ENCODE assay signal across 9 mouse cellular contexts in genomic region chr13:35968131-35968718, GRCm38 (mm10). TPM values are rescaled to one million over a fixed set of nuclear protein-coding genes. Genes with fewer than 3 reads are reported as not detected.
A peak's percentile ranks its signal among the peaks of the same experiment; 100 is the strongest.
DNase-seq lines count a peak whose midpoint lies in the region; ATAC-seq and TF ChIP-seq lines count a peak whose summit lies in the region.
"Had no signal": no experiment of that assay in that cellular context is flagged by ENCODE, and none has a peak within 500 bp of the region (broad histone marks: within the 10 kb centered on the region; RNA-seq: fewer than 3 reads in every experiment).

No protein-coding gene starts in this region.

- TF ChIP-seq POLR2A in thymus, adult 2 months (IDR thresholded peaks at IDR 0.05; ENCODE audit: control insufficient read depth, extremely low read depth, insufficient read depth, low read length, poor library complexity), result no peak

- 3% methylated on average over 38 of the region's 38 CpGs for WGBS in thymus, adult 2 months
- WGBS in heart, embryonic 13.5 days, result under 1% methylated on average over 38 of the region's 38 CpGs
- under 1% methylated on average over 38 of the region's 38 CpGs for WGBS in limb, embryonic 10.5 days
- under 1% methylated on average over 38 of the region's 38 CpGs for WGBS in neural tube, embryonic 13.5 days

- no peak overlapping the region for H3K27ac ChIP-seq in thymus, adult 2 months (ENCODE audit: control insufficient read depth, insufficient read depth, low read length)
- H3K27ac ChIP-seq in heart, embryonic 13.5 days (replicated peaks), result peak overlapping the region; percentile 65
- H3K27ac ChIP-seq in limb, embryonic 10.5 days, result peak overlapping the region; percentile 72
- H3K27ac ChIP-seq in neural tube, embryonic 13.5 days (replicated peaks), result no peak overlapping the region

- peak overlapping the region; percentile 85 for H3K9ac ChIP-seq in heart, embryonic 13.5 days
- peak overlapping the region; percentile 65 for H3K9ac ChIP-seq in neural tube, embryonic 13.5 days

- no peak for TF ChIP-seq CTCF in thymus, adult 2 months (IDR thresholded peaks at IDR 0.05; ENCODE audit: borderline replicate concordance, control insufficient read depth, extremely low read depth, insufficient read depth, low read length, poor library complexity)

- peaks cover 9% of the 10 kb centered on the region for H3K27me3 ChIP-seq in thymus, adult 2 months (ENCODE audit: control insufficient read depth, insufficient read depth, low read length)
- peaks cover 17% of the 10 kb centered on the region for H3K27me3 ChIP-seq in heart, embryonic 13.5 days (replicated peaks)
- peaks cover 40% of the 10 kb centered on the region for H3K27me3 ChIP-seq in limb, embryonic 10.5 days (ENCODE audit: low read depth, poor library complexity, severe bottlenecking)
- peaks cover 39% of the 10 kb centered on the region for H3K27me3 ChIP-seq in neural tube, embryonic 13.5 days

- no peaks in the 10 kb centered on the region for H3K36me3 ChIP-seq in thymus, adult 2 months (ENCODE audit: control insufficient read depth, insufficient read depth, low read length)
- no peaks in the 10 kb centered on the region for H3K36me3 ChIP-seq in heart, embryonic 13.5 days
- H3K36me3 ChIP-seq in limb, embryonic 10.5 days, result no peaks in the 10 kb centered on the region
- no peaks in the 10 kb centered on the region for H3K36me3 ChIP-seq in neural tube, embryonic 13.5 days

- H3K4me1 ChIP-seq in thymus, adult 2 months (replicated peaks; ENCODE audit: control insufficient read depth, insufficient read depth, low read length), result peaks cover 10% of the 10 kb centered on the region; the same call in 1 of the 2 replicates
- H3K4me1 ChIP-seq in heart, embryonic 13.5 days, result peaks cover 16% of the 10 kb centered on the region
- H3K4me1 ChIP-seq in limb, embryonic 10.5 days, result peaks cover 21% of the 10 kb centered on the region
- H3K4me1 ChIP-seq in neural tube, embryonic 13.5 days (replicated peaks), result peaks cover 22% of the 10 kb centered on the region

- peak; percentile 66 for DNase-seq in embryo, embryonic 10 days (ENCODE audit: low spot score)
- no peak for DNase-seq in embryo, embryonic 9.5 days (ENCODE audit: extremely low spot score)
- DNase-seq in thymus, adult 2 months, result peak; percentile 1
- no peak for DNase-seq in thymus, adult 18-20 months
- DNase-seq in limb, embryonic 10.5 days (ENCODE audit: low spot score), result no peak
- DNase-seq in spleen, postnatal 36 days (ENCODE audit: low spot score in 2 of 2), result no peak

- no peaks in the 10 kb centered on the region for H3K9me3 ChIP-seq in heart, embryonic 13.5 days
- H3K9me3 ChIP-seq in limb, embryonic 10.5 days (replicated peaks), result no peaks in the 10 kb centered on the region
- no peaks in the 10 kb centered on the region for H3K9me3 ChIP-seq in neural tube, embryonic 13.5 days

- no peak for ATAC-seq in heart, embryonic 13.5 days (ENCODE audit: extremely low read depth, insufficient number of reproducible peaks, low FRiP score, low TSS enrichment)
- peak; percentile 57 for ATAC-seq in neural tube, embryonic 13.5 days (ENCODE audit: low read depth)

- peak overlapping the region; percentile 100 for H3K4me2 ChIP-seq in heart, embryonic 13.5 days
- peak overlapping the region; percentile 84 for H3K4me2 ChIP-seq in neural tube, embryonic 13.5 days

- peak overlapping the region; percentile 29 for H3K4me3 ChIP-seq in thymus, adult 2 months (ENCODE audit: control insufficient read depth, insufficient read depth, low read length)
- peak overlapping the region; percentile 65 for H3K4me3 ChIP-seq in heart, embryonic 13.5 days
- peak overlapping the region; percentile 73 for H3K4me3 ChIP-seq in limb, embryonic 10.5 days
- peak overlapping the region; percentile 51 for H3K4me3 ChIP-seq in neural tube, embryonic 13.5 days

RNA-seq across cellular contexts. Expression of gene Ppp1r3g, which starts 9.6 kb away (rescaled TPM):
- polyA plus RNA-seq in thymus, adult 2 months (2012; rRNA removed), result 0.19 TPM in 1 of 2 replicates, not detected in the other
- polyA plus RNA-seq in heart, embryonic 13.5 days (2015; fragmentation: Nextera tagmentation; extraction: Ambion mirVana), result 4.7 and 6.2 TPM in 2 replicates
- 1.4 and 1.6 TPM in 2 replicates for polyA plus RNA-seq in limb, embryonic 10.5 days (2016; fragmentation: Nextera tagmentation; extraction: Ambion mirVana)
- polyA plus RNA-seq in neural tube, embryonic 13.5 days (2015; fragmentation: Nextera tagmentation; extraction: Ambion mirVana), result 0.15 and 0.40 TPM in 2 replicates
- polyA plus RNA-seq: C2C12 had no signal

Comparison
In these comparisons a context has a peak if more than half of its experiments do, and no peak if none do; other contexts are left out.
1. DNase-seq: peak in embryo, embryonic 10 days (single experiment) and thymus, adult 2 months (single experiment); none in embryo, embryonic 9.5 days (single experiment), thymus, adult 18-20 months (0 of 2), limb, embryonic 10.5 days (single experiment) and spleen, postnatal 36 days (0 of 2).
2. H3K27ac ChIP-seq: peak in heart, embryonic 13.5 days (single experiment) and limb, embryonic 10.5 days (single experiment); none in thymus, adult 2 months (single experiment) and neural tube, embryonic 13.5 days (single experiment).
3. Peak in every context shown above with its lines, with median percentiles within 50 percentile points of each other: H3K4me3 ChIP-seq.